Mouse (Mus musculus) heart, embryonic 15.5 days (tissue): ENCODE data around the gene Eif2b4. TPM values are rescaled to one million over a fixed set of nuclear protein-coding genes. Genes with fewer than 3 reads are reported as not detected.

Experiments used
- ATAC-seq: fragments of 200-750 bp; cut with Nextera tagmentation; replicated peaks from 2 replicates; pipeline ENCODE4 v1.8.0; 2017; ENCODE audit warnings: low read depth, moderate TSS enrichment; ENCODE audit not compliant: insufficient number of reproducible peaks, insufficient read depth, low FRiP score
- H3K27ac ChIP-seq: fragments of 300-500 bp; sonication (generic); 2 replicates; pipeline ENCODE4 v1.5.1; 2015; ENCODE audit warnings: mild to moderate bottlenecking, inconsistent platforms
- H3K27me3 ChIP-seq: fragments of 300-500 bp; sonication (generic); 2 replicates; pipeline ENCODE4 v1.6.1; 2015; ENCODE audit warnings: inconsistent platforms
- H3K36me3 ChIP-seq: fragments of 300-500 bp; sonication (generic); 2 replicates; pipeline ENCODE4 v1.6.1; 2015; ENCODE audit warnings: mild to moderate bottlenecking, inconsistent platforms
- H3K4me1 ChIP-seq: fragments of 300-500 bp; sonication (generic); replicated peaks from 2 replicates; pipeline ENCODE4 v1.6.1; 2015; ENCODE audit warnings: inconsistent platforms
- H3K4me2 ChIP-seq: fragments of 300-500 bp; sonication (generic); 2 replicates; pipeline ENCODE4 v1.6.1; 2015; ENCODE audit warnings: inconsistent platforms, mild to moderate bottlenecking, moderate library complexity
- H3K4me3 ChIP-seq: fragments of 300-500 bp; sonication (generic); 2 replicates; pipeline ENCODE4 v1.5.1; 2015; ENCODE audit warnings: mild to moderate bottlenecking, inconsistent platforms
- H3K9ac ChIP-seq: fragments of 300-500 bp; sonication (generic); 2 replicates; pipeline ENCODE4 v1.6.1; 2015; ENCODE audit warnings: mild to moderate bottlenecking, inconsistent platforms
- H3K9me3 ChIP-seq: fragments of 300-500 bp; sonication (generic); replicated peaks from 2 replicates; pipeline ENCODE4 v1.6.1; 2016; ENCODE audit warnings: inconsistent platforms
- WGBS: fragments of 180-500 bp; shearing (Covaris S2); methylation state at CpG from one replicate; pipeline ENCODE4 v1.1.7; 2015; ENCODE audit warnings: mixed read lengths; 5-methylcytosine and 5-hydroxymethylcytosine counted together
- polyA plus RNA-seq: library from polyadenylated mRNA; unstranded; fragments of >200 nt; fragmentation: Nextera tagmentation; extraction: Ambion mirVana; gene quantifications from 2 replicates; pipeline ENCODE4 v1.2.1, GENCODE M21; 2015

The Eif2b4 gene
- polyA plus RNA-seq, 1 experiment from 2014 or later, result 51.8 TPM

- H3K36me3 ChIP-seq, result peaks cover 23% of the 10 kb centered on the region
- no peaks in the 10 kb centered on the region for H3K9me3 ChIP-seq
- no peak overlapping the region for H3K4me2 ChIP-seq
- no peaks in the 10 kb centered on the region for H3K27me3 ChIP-seq
- no peak overlapping the region for H3K9ac ChIP-seq
- no peak overlapping the region for H3K27ac ChIP-seq
- no peak overlapping the region for H3K4me3 ChIP-seq
- ATAC-seq, result no peak
- H3K4me1 ChIP-seq, result peaks cover 11% of the 10 kb centered on the region
- WGBS, result 40% methylated on average over 4 of the region's 4 CpGs
These were observed 9.6 kb downstream of the Eif2b4 start for GRCm38 (mm10) chr5:31183678-31184077.

DNA sequence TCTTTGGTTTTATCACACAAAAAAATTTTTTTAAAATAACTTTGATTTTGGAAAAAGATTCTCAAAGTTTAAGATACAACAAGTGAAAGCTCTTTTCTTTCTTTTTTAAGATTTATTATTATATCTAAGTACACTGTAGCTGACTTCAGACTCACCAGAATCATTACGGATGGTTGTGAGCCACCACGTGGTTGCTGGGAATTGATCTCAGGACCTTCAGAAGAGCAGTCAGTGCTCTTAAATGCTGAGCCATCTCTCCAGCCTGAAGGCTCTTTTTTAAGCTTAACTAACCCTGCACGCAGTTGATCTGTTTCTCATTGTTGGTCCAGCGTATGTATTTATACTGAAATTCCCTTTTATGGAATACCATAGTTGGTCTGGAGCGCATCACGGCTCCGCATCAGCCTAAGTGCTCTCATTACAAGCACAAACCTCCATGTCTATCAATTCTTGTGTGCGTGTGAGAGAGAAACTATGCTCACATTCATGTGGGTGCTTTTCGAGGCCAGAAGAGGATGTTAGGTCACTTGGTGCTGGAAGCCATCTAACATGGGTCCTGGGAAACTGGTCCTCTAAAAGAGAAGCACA is 12.0 kb downstream of the Eif2b4 start:
- Histone ChIP-seq H3K27ac (no peak overlapping the region), H3K36me3 (no peaks in the 10 kb centered on the region), H3K9me3 (no peaks in the 10 kb centered on the region), H3K27me3 (no peaks in the 10 kb centered on the region), H3K4me1 (peaks cover 12% of the 10 kb centered on the region), H3K4me3 (no peak overlapping the region), H3K9ac (no peak overlapping the region), H3K4me2 (no peak overlapping the region)
- ATAC-seq, result no peak
- 88% methylated on average over 9 of the region's 9 CpGs for WGBS

DNA sequence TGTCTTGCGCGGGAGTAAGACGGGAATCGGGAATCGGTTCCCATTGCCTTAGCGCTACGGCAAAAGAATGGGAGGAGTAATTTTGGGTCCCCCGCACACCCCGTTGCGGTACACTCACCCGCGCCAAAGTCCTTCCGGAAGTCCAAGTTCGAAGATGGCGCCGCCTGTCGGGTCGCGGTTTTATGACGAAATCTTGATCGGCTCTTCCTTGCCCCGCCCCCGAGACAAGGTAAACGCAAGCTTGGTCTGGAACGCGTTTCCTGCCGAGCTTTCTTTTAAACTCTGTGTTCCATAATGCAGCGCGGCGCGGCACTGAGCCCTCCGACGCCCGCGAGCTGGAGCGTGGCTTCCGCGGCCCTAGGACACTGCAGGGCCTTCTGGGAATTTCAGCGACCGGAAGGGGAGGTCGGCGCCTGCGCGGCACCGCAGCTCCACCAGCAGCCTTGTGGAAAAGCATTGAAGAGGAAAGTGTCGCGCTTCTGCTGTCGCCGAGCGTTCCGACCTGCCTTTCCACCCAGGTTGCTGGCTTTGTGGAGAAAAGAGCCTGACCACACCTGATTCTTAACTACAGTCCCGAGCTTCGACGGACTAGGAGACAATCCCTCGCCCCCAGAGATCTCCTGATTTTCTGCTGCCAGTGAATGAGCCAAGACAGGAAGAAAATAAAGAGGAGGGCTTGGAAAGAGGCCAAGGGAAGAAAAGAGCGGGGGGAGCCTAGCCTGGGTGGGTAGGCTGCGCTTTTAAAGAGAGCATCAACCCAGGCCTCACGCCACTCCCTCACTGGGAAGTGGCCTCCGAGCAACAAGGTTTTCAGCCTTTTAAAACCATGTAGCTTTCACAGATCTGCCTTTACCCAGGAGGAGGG is 13.2 kb downstream of the Eif2b4 start, which contains the start of the genes Gm29609 and Gtf3c2:
Gene Gm29609, minus strand, starts transcription at position 146 of the 865 bp plus-strand sequence.
Gene Gtf3c2, minus strand, starts transcription at position 379 of the 865 bp plus-strand sequence.
- H3K27me3 ChIP-seq, result no peaks in the 10 kb centered on the region
- peaks cover 12% of the 10 kb centered on the region for H3K4me1 ChIP-seq
- no peaks in the 10 kb centered on the region for H3K9me3 ChIP-seq
- peak within 1 kb of the TSS; percentile 97 for H3K27ac ChIP-seq
- peak within 1 kb of the TSS; percentile 62 for H3K9ac ChIP-seq
- H3K36me3 ChIP-seq, result no peaks in the 10 kb centered on the region
- peak within 1 kb of the TSS; percentile 82 for H3K4me2 ChIP-seq
- under 1% methylated on average over 59 of the region's 59 CpGs for WGBS
- ATAC-seq, result peak; percentile 97
- peak within 1 kb of the TSS; percentile 84 for H3K4me3 ChIP-seq

GRCm38 (mm10) chr5:31179301-31179765 is 13.9 kb downstream of the Eif2b4 start:
- Histone ChIP-seq H3K4me1 (peaks cover 12% of the 10 kb centered on the region), H3K9ac (peak overlapping the region; percentile 62), H3K4me3 (peak overlapping the region; percentile 84), H3K36me3 (no peaks in the 10 kb centered on the region), H3K9me3 (no peaks in the 10 kb centered on the region), H3K4me2 (peak overlapping the region; percentile 82), H3K27ac (peak overlapping the region; percentile 97), H3K27me3 (no peaks in the 10 kb centered on the region)
- peak; percentile 61 for ATAC-seq
- under 1% methylated on average over 25 of the region's 25 CpGs for WGBS

DNA sequence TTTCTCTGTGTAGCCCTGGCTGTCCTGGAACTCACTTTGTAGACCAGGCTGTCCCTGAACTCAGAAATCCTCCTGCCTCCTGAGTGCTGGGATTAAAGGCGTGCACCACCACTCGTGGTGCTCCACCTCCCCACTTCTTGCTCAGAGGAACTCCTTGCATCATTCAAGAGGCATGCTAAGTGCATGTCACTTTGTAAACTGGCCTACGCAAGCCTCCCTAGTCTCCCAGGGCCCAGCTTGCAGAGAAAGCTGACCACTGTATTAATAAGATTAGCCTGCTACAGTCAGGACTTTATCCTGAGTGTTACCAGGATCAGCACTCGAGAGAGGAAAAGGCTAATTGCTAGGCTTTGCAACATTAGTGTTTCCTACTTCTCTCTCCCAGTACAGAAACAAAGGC is 24.6 kb downstream of the Eif2b4 start:
- no peak overlapping the region for H3K4me3 ChIP-seq
- H3K9ac ChIP-seq, result no peak overlapping the region
- no peak for ATAC-seq
- H3K4me2 ChIP-seq, result no peak overlapping the region
- H3K27me3 ChIP-seq, result no peaks in the 10 kb centered on the region
- no peaks in the 10 kb centered on the region for H3K4me1 ChIP-seq
- H3K36me3 ChIP-seq, result peaks cover 94% of the 10 kb centered on the region
- H3K9me3 ChIP-seq, result no peaks in the 10 kb centered on the region
- 79% methylated on average over 4 of the region's 4 CpGs for WGBS
- no peak overlapping the region for H3K27ac ChIP-seq

DNA sequence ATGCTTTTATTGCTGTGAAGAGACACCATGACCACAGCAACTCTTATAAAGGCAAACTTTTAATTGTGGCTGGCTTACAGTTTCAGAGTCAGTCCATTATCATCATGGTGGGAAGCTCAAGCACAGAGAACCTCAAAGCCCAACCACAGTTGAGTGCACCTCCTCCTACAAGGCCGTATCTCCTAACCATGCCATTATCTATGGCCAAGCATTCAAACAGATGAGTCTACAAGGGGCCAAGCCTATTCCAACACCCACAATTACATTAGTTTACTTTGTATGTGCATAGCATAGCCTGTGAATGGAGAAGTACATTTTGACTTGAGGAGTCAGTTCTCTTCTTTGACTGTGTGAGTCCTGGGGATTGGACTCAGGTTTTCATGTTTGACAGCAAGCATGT is 28.4 kb downstream of the Eif2b4 start:
- H3K9ac ChIP-seq, result no peak overlapping the region
- no peak overlapping the region for H3K4me3 ChIP-seq
- H3K27me3 ChIP-seq, result no peaks in the 10 kb centered on the region
- H3K27ac ChIP-seq, result no peak overlapping the region
- H3K4me1 ChIP-seq, result no peaks in the 10 kb centered on the region
- WGBS, result 78% methylated on average over 1 of the region's 1 CpGs
- no peak for ATAC-seq
- H3K36me3 ChIP-seq, result peaks cover 90% of the 10 kb centered on the region
- no peaks in the 10 kb centered on the region for H3K9me3 ChIP-seq
- H3K4me2 ChIP-seq, result no peak overlapping the region

- no peak for ATAC-seq
- no peak overlapping the region for H3K4me2 ChIP-seq
- H3K9ac ChIP-seq, result no peak overlapping the region
- no peak overlapping the region for H3K27ac ChIP-seq
- peaks cover 91% of the 10 kb centered on the region for H3K36me3 ChIP-seq
- H3K4me1 ChIP-seq, result no peaks in the 10 kb centered on the region
- H3K4me3 ChIP-seq, result no peak overlapping the region
- H3K9me3 ChIP-seq, result no peaks in the 10 kb centered on the region
- H3K27me3 ChIP-seq, result no peaks in the 10 kb centered on the region
These were observed 30.8 kb downstream of the Eif2b4 start for GRCm38 (mm10) chr5:31162462-31162861.

- peak within 1 kb of the TSS; percentile 77 for H3K4me3 ChIP-seq
- H3K9ac ChIP-seq, result peak within 1 kb of the TSS; percentile 68
- H3K36me3 ChIP-seq, result peaks cover 37% of the 10 kb centered on the region
- H3K4me2 ChIP-seq, result peak within 1 kb of the TSS; percentile 79
- ATAC-seq, result peak; percentile 93
- no peaks in the 10 kb centered on the region for H3K9me3 ChIP-seq
- peak within 1 kb of the TSS; percentile 78 for H3K27ac ChIP-seq
- H3K4me1 ChIP-seq, result peaks cover 26% of the 10 kb centered on the region
- WGBS, result under 1% methylated on average over 19 of the region's 19 CpGs
- H3K27me3 ChIP-seq, result no peaks in the 10 kb centered on the region
These were observed 39.1 kb downstream of the Eif2b4 start, which contains the start of gene Mpv17 for GRCm38 (mm10) chr5:31154152-31154553. TSS of gene Mpv17 (minus strand) at chr5:31154251.

DNA sequence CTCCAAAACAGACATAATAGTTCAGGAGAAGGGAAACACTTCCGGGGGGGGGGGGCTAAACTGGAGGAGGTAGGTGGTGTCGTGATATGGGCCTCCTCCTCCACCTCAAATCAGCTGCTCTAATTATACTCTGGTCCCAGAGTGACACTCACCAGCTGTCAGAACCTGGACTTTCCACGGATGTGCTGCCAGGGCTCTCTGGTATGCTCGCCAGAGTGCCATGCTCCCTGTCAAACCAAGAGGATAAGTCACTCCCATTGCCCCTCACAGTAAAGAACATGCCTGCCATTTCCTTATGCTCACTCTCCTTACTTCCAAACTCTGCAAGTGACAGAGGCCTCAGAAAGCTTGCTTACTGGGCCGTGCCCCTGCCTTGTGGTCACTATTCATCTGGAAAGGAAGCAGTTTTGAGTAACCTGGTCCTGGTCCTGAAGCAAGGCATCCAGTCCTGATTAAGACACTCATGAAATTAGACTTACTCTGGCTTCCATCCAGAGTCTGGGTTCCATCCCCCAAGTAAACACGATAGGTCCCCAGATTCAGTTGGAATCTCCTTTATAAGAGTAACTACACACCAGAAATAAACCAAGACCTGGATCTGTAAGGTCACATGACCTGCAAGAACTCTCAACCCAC is 39.6 kb downstream of the Eif2b4 start:
- WGBS, result 29% methylated on average over 6 of the region's 6 CpGs
- Histone ChIP-seq H3K4me3 (peak overlapping the region; percentile 77), H3K27ac (peak overlapping the region; percentile 78), H3K4me2 (peak overlapping the region; percentile 79), H3K9ac (peak overlapping the region; percentile 68), H3K27me3 (no peaks in the 10 kb centered on the region), H3K4me1 (peaks cover 26% of the 10 kb centered on the region), H3K9me3 (no peaks in the 10 kb centered on the region), H3K36me3 (peaks cover 32% of the 10 kb centered on the region)
- 0 out of 2 replicates have a peak, but pooled peaks have one; percentile 12 for ATAC-seq

GRCm38 (mm10) chr5:31151746-31152145 is 41.5 kb downstream of the Eif2b4 start:
- WGBS, result 62% methylated on average over 3 of the region's 3 CpGs
- H3K4me3 ChIP-seq, result no peak overlapping the region
- H3K27ac ChIP-seq, result no peak overlapping the region
- H3K9ac ChIP-seq, result no peak overlapping the region
- H3K9me3 ChIP-seq, result no peaks in the 10 kb centered on the region
- no peaks in the 10 kb centered on the region for H3K27me3 ChIP-seq
- H3K4me2 ChIP-seq, result no peak overlapping the region
- no peak for ATAC-seq
- peaks cover 26% of the 10 kb centered on the region for H3K4me1 ChIP-seq
- peaks cover 13% of the 10 kb centered on the region for H3K36me3 ChIP-seq

DNA sequence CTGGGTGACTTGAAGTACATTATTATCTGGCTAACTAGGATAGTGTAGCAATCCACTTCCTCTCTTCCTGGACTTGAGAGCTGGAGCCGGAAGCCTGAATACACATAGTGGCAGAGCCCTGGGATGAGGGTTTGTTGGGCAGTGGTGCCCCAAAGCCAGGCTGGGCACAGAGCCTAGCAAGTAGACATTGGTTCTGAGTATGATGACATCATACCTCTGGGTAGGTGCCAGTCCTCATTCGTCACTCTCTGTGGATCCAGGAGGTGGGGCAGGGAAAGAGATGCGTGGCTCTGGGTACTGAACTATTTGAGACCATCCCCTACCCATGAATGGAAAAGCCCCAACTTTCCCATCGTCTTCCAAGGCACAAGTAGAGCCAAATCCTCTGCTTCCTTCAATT is 43.4 kb downstream of the Eif2b4 start:
- Histone ChIP-seq H3K27me3 (no peaks in the 10 kb centered on the region), H3K27ac (no peak overlapping the region), H3K9me3 (no peaks in the 10 kb centered on the region), H3K4me3 (no peak overlapping the region), H3K36me3 (peaks cover 7% of the 10 kb centered on the region), H3K4me2 (no peak overlapping the region), H3K9ac (no peak overlapping the region), H3K4me1 (peaks cover 25% of the 10 kb centered on the region)
- 77% methylated on average over 4 of the region's 4 CpGs for WGBS
- ATAC-seq, result no peak
